Mouse (Mus musculus) spleen, adult 18-20 months (tissue): Measurements from ENCODE around the gene Gm11569.
"Not testable (repeated sequence)": the region's sequence is repeated elsewhere in the genome, so short reads cannot be mapped to it uniquely, and the experiment has no call there.

Experiments used
- DNase-seq, 2 experiments: peaks; one replicate each; pipeline ENCODE4 v3.0.0; 2022; ENCODE audit warnings: mixed read lengths in 2 of 2

The Gm11569 gene

GRCm38 (mm10) chr11:99798832-99799231 lies at the start of gene Gm11569:
Gm11569 (minus strand) TSS chr11:99798932.
- not testable (repeated sequence) for DNase-seq

- DNase-seq, result no peak
These were observed 48.0 kb upstream of the Gm11569 start for GRCm38 (mm10) chr11:99846746-99847145.

GRCm38 (mm10) chr11:99842185-99842584 lies 43.5 kb upstream of the Gm11569 start:
- no peak for DNase-seq

- DNase-seq, result no peak
These were observed 39.2 kb upstream of the Gm11569 start, which contains the start of gene 2300003K06Rik for GRCm38 (mm10) chr11:99837966-99838365. 2300003K06Rik (minus strand) TSS chr11:99838066.

- not testable (repeated sequence) for DNase-seq
These were observed 16.8 kb upstream of the Gm11569 start, which contains the start of gene Gm11564 for GRCm38 (mm10) chr11:99815566-99815965. Gm11564 (minus strand) TSS chr11:99815666.

GRCm38 (mm10) chr11:99809792-99810191 lies 11.1 kb upstream of the Gm11569 start, which contains the start of gene Krtap4-13:
Krtap4-13 (minus strand) TSS chr11:99809892.
- DNase-seq, result not testable (repeated sequence)

GRCm38 (mm10) chr11:99804346-99804745 lies 5.6 kb upstream of the Gm11569 start, which contains the start of gene Gm11554:
Gm11554 (minus strand) TSS chr11:99804446.
- DNase-seq, result not testable (repeated sequence)

GRCm38 (mm10) chr11:99793367-99793766 lies 5.4 kb downstream of the Gm11569 start, which contains the start of gene Gm11596:
Gm11596 (minus strand) TSS chr11:99793467.
- DNase-seq, result no peak

- not testable (repeated sequence) for DNase-seq
These were observed 13.8 kb downstream of the Gm11569 start, which contains the start of gene Krtap4-9 for GRCm38 (mm10) chr11:99784900-99785299. Krtap4-9 (plus strand) TSS chr11:99785200.

- DNase-seq, result no peak
These were observed 18.1 kb downstream of the Gm11569 start, which contains the start of gene Krtap4-8 for GRCm38 (mm10) chr11:99780604-99781003. Krtap4-8 (minus strand) TSS chr11:99780704.

- DNase-seq, result no peak
These were observed 20.3 kb downstream of the Gm11569 start for GRCm38 (mm10) chr11:99778401-99778800.

- not testable (repeated sequence) for DNase-seq
These were observed 25.9 kb downstream of the Gm11569 start, which contains the start of gene Gm11595 for GRCm38 (mm10) chr11:99772813-99773212. Gm11595 (minus strand) TSS chr11:99772913.

- DNase-seq, result no peak
These were observed 30.3 kb downstream of the Gm11569 start for GRCm38 (mm10) chr11:99768410-99768809.

GRCm38 (mm10) chr11:99758877-99759276 lies 39.9 kb downstream of the Gm11569 start:
- DNase-seq, result no peak
